Mouse (Mus musculus): ENCODE measurements at regions not wholly inside any gene's neighbourhood (a gene's known extent, or its start where the extent isn't known, plus 50 kb on each side); places are given as distances from the start of the nearest gene placed in this dataset.

DNA sequence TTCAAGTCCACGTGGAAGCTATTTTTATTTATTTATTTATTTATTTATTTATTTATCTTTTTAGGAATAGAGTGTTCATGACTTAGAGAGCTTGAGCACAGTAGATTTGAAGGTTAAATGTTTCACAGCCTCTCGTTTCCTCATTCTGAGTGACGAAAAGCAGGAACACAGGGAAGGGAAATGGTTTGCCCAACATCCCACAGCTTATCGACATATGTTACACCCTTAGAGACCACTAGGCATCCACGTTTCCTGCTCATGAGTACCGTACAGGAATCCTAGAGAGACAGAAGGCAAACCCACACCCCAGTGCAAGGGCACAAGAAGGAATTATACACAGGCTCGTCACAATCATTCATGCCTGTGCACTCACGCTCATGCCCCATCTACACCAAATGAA, 122.5 kb upstream of the Thbs1 start:
- no peak for TF ChIP-seq CTCF (IDR thresholded peaks at IDR 0.05; ENCODE audit: control insufficient read depth, insufficient read depth, insufficient read length)
- TF ChIP-seq MAX (IDR thresholded peaks at IDR 0.05), result no peak
- no peak for TF ChIP-seq CEBPB (IDR thresholded peaks at IDR 0.05; ENCODE audit: low read depth)

Data from C2C12 (cell line).